Mouse (Mus musculus) E14TG2a.4 (cell line): ENCODE measurements around the gene Twist2.

Source experiments
- CTCF ChIP-seq: conservative IDR thresholded peaks from 2 replicates; pipeline ENCODE4 v1.5.1; 2014; ENCODE audit warnings: low read length
- NANOG ChIP-seq: IDR thresholded peaks from 2 replicates; pipeline ENCODE4 v1.6.1; 2014; ENCODE audit warnings: borderline replicate concordance, low read length, mixed read lengths

DNA sequence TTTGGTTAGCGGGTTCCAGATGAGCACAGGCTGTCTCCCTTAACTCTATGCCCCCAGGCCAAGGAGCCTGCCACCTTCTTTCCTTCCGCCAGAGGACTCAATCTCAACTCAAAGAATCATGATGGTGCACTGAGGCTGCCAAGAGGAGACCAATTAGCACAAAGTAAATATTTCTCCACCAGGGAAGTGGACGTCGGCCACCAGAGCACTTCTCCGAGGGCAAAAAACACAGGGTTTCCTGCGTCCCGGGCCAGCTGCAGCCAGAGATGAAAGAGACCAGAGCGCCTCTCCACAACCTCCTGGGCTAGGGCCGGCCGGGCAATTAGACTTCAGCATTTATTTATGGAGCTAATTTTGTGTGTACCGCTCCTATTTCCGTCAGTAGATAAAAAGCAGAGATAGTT lies 31.0 kb upstream of the Twist2 start:
- TF ChIP-seq CTCF (no peak), NANOG (no peak)
